Mouse (Mus musculus): ENCODE measurements around the gene Cpz. TPM values are rescaled to one million over a fixed set of nuclear protein-coding genes. Genes with fewer than 3 reads are reported as not detected.

Gene Cpz
- polyA plus RNA-seq, 1 experiment = 0.78 TPM

- TF ChIP-seq GATA1 (IDR thresholded peaks at IDR 0.05; ENCODE audit: low read length) = no peak
Measured at GRCm38 (mm10) chr5:35479521-35479920, 46.0 kb downstream of the Cpz start.

GRCm38 (mm10) chr5:35475236-35475635 lies 50.3 kb downstream of the Cpz start:
- no peak for TF ChIP-seq GATA1 (IDR thresholded peaks at IDR 0.05; ENCODE audit: low read length)

- TF ChIP-seq GATA1 (IDR thresholded peaks at IDR 0.05; ENCODE audit: low read length) = no peak
Measured at GRCm38 (mm10) chr5:35470885-35471528, 54.5 kb downstream of the Cpz start.

GRCm38 (mm10) chr5:35465966-35466635 lies 59.4 kb downstream of the Cpz start:
- TF ChIP-seq GATA1 (IDR thresholded peaks at IDR 0.05; ENCODE audit: low read length) = no peak

- no peak for TF ChIP-seq GATA1 (IDR thresholded peaks at IDR 0.05; ENCODE audit: low read length)
Measured at GRCm38 (mm10) chr5:35462081-35462480, 63.4 kb downstream of the Cpz start.

- TF ChIP-seq GATA1 (IDR thresholded peaks at IDR 0.05; ENCODE audit: low read length) = no peak
Measured at GRCm38 (mm10) chr5:35459760-35460159, 65.7 kb downstream of the Cpz start.

GRCm38 (mm10) chr5:35458267-35458666 lies 67.2 kb downstream of the Cpz start:
- TF ChIP-seq GATA1 (IDR thresholded peaks at IDR 0.05; ENCODE audit: low read length) = no peak

GRCm38 (mm10) chr5:35457364-35457763 lies 68.1 kb downstream of the Cpz start:
- TF ChIP-seq GATA1 (IDR thresholded peaks at IDR 0.05; ENCODE audit: low read length) = no peak

GRCm38 (mm10) chr5:35454187-35454800 lies 71.2 kb downstream of the Cpz start:
- no peak for TF ChIP-seq GATA1 (IDR thresholded peaks at IDR 0.05; ENCODE audit: low read length)

Other genes with a start within 250 kb of the Cpz start
- not detected in 2 replicates for gene Adra2c, start 247.4 kb downstream of the Cpz start, polyA plus RNA-seq (2012)
- not detected in 2 replicates for gene Hmx1, start 136.6 kb downstream of the Cpz start, polyA plus RNA-seq (2012)
- 6.5 and 6.6 TPM in 2 replicates for gene Trmt44, start 49.4 kb upstream of the Cpz start, polyA plus RNA-seq (2012)
- 3.7 and 4.3 TPM in 2 replicates for gene Acox3, start 57.3 kb upstream of the Cpz start, polyA plus RNA-seq (2012)
- gene Htra3, start 154.1 kb upstream of the Cpz start, polyA plus RNA-seq (2012) = not detected in 2 replicates
- not detected in 2 replicates for gene Sh3tc1, start 214.3 kb upstream of the Cpz start, polyA plus RNA-seq (2012)
- gene Ablim2, start 232.2 kb upstream of the Cpz start, polyA plus RNA-seq (2012) = not detected in 2 replicates

Measured in G1E-ER4 (cell line).